Mouse (Mus musculus) layer of hippocampus, postnatal 25 days (tissue): ENCODE data around the gene Camkk1. TPM values are rescaled to one million over a fixed set of nuclear protein-coding genes. Genes with fewer than 3 reads are reported as not detected.
A peak's percentile ranks its signal among the peaks of the same experiment; 100 is the strongest.

Experiments
- DNase-seq, 2 experiments: peaks; one replicate each; pipeline ENCODE4 v3.0.0; 2022; ENCODE audit warnings: mixed read lengths in 2 of 2, low spot score in 1 of 2; ENCODE audit errors: extremely low spot score in 1 of 2
- total RNA-seq, 2 experiments: library from RNA; stranded (reverse); gene quantifications; 2 replicates each; pipeline ENCODE4 v1.2.3; 2021

Gene Camkk1
- total RNA-seq, 2 experiments from 2014 or later, result 128 to 155 TPM

DNA sequence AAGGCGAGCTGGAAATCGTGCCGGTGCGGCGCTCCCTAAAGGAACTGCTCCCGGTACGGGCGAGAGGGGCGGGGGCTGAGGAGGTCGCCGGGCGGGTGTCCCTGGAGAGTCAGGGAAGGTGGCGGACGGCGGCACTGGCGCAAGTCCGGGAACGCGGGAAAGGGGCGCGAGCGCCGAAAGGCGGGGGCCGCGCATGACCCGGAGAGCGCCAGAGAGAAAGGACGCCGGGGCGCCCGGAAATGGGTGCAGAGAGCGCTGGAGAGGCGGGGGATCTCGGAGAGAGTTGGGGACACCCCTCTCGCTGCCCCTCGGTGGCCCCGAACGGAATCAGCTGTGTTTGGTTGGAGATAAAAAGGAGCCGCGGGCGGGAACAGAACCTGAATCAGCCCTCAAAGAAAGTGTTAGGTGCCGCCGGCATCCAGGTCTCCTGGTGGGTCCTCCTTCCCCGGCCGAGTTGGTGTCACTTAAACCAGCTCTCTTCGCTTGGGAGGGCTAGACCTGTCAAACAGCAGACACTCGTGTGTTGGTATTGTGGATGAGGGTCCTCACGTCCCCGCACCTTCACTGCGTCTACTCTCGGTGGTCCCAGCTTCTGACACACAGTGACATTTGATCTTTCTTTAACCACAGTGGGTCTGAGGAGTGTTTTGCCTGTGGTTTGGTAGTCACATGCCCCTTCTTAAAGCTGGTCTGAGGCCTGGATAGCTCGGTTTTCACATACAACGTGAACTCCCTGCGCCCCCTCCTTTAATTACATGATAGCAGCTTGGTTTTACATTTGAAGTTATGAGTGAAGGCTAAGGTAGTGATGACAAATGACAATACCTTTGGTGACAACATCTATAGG, 29.4 kb downstream of the Camkk1 start:
- no peak for DNase-seq

DNA sequence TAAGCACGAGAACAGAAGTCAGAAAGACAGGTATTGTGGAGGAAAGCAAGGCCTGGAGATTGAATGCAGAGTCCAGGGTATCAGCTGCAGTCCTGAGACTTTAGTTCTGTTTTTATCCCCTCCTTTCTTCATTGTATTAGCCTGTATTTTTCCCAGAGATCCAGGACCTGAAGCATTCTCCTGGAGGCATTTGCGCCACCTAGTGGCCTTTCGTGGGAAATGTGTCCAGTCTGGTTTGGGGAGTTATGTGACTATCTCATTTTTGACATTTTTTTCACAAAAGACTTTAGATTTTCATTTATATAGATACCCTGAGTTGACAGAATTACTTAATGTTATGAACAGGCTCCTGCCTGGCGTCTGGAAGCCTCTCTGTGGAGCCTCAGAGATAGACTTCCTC, 30.5 kb downstream of the Camkk1 start:
- peak; percentile 63 to 83 for DNase-seq

DNA sequence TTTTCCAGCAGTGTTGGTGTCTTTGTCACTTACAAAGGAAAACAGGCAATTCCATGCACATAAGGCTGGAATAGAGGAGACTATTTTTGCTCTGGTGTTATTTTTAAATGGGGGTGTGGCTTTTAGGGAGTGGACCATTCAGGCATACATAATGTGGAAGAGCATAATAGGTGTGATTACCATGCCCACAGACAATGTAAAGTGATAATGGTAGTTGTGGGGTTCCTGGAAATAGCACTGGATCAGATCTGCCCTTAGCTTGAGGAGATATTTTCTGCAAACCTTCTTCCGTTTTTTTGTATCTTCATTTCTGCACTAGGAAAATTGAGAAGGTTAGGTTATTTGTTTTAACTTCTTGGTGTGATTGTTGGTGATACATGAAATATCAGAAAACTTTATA, 34.0 kb downstream of the Camkk1 start:
- DNase-seq, result no peak

DNA sequence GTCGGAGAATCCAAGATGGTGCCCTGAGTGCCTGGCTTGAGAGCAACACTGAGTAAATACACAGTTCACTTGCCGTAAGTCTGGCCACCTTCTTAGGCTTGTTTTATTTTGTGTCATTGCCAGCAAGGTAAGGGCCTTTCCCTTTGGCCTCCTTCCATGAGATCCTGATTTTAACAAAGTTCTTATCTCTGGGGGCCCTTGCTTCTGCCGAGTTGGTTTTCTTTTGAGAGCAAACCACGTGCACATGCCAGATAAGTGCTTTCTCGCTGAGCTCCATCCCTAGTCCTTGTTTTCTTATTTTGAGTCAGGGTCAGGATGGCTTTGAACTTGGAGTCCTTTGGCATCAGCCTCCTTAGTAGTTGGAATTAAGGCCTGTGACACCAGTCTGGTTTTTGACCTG, 38.9 kb downstream of the Camkk1 start:
- DNase-seq, result no peak

DNA sequence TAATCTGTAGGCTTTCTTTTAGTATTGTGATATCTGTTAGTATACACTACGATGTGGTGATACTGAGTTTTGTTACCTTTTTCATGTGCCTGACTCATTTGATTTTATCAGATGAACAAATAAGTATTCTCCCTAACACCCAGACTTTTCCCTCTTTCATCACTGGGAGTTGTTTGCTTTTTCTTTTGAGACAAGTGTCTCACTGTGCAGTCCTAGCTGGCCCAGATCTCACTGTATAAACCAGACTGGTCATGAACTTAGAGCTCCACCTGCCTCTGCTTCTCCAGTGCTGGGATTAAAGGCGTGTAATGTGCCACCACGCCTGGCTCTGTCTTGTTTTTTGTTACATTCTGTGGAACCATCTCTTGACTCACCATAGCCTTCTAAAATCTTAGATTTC, 40.8 kb downstream of the Camkk1 start:
- DNase-seq, result no peak

DNA sequence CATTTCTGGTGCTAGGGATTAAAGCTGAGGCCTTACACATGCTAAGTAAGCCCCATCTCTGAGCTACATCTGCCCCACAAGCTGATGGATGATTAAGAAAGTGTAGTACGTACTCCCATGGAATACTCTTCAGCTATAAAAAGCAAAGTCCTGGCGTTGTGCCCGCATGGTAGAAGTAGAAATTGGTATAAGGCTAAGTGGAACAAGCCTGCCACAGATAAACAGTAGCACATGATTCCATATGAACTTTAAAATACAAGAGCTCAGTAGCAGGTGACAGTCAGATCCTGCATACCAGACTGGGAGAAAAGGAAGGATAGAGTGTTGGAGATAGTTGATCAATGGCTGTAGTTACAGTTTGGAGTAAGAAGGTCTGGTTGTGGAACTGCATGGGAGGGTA, 42.6 kb downstream of the Camkk1 start:
- DNase-seq, result no peak

DNA sequence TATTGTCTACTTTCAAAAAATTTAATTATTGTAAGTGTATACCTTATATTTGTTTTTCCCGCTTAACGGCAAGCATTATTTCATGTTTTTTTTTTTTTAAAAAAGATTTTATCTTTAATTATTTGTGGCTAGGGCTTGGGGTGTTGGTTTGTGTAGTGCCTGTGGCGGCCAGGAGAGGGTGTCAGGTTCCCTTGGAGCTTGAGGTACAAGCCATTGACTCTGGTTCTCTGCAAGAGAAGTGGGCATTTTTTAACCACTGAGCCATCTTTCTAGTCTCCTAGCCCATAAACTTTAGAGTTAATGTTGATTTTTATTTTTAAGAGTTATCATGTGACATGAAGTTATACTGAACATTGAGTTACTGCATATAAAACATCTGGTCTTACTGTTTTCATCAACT, 53.0 kb downstream of the Camkk1 start:
- peak in 1 of 2 experiments; percentile 66 for DNase-seq

DNA sequence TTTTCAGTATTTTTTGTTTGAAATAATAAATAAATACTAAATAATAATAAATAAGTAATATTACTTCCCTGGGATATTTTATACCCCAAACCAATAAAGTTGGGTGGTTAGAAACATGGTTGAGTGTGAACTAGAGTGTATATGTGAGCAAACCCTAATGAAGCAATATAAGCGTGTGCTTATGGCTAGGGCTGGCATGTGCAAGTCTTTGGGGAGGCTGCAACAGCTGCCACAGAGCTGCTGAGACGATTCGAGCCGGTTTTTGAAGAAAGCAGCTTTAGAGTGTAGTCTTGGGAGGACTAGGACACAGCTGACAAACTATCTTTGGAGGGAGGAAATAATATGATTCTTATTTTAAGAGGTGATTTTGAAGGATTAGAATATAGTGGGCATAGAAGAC, 57.5 kb downstream of the Camkk1 start:
- no peak for DNase-seq

DNA sequence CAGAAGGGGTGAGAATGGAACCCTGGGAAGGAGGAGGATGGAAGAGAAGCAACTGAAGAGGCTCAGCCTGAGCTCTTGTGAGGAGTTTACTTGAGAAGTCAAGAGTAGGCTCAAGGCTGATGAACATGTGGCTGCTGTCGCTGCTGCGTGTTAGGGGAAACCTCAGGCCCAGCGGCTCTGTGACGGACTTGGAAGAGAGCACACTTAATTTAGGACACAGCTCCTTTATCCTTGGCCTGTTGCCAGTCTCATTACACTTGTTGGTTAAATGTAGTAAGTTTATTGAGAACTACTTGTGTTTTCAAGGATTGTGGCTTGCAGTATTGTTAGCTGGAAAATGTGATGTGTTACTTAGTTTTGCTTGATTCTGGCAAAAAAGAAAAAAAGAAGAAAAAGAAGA, 57.9 kb downstream of the Camkk1 start:
- no peak for DNase-seq

DNA sequence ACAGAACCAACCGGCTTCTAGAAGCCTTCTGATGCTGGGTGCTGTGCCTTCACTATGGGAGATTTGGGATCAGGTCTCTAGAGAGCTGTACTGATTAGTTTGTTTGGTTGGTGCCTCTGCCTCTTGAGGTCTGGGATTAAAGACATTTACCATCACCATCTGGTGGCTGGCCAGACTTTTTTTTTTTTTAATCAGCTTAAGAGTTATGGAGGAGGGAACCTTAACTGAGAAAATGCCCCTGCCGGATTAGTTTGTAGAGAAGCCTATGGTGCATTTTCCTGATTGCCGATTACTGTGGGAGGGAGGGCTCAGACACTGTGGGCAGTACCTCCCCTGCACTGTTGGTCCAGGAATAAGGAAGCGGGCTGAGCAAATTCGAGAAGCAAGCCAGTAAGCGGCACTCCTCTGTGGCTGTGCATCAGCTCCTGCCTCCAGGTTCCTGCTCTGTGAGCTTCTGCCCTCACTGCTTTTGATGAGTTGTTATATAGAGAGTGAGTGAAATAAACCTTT, 58.5 kb downstream of the Camkk1 start:
- DNase-seq, result no peak

DNA sequence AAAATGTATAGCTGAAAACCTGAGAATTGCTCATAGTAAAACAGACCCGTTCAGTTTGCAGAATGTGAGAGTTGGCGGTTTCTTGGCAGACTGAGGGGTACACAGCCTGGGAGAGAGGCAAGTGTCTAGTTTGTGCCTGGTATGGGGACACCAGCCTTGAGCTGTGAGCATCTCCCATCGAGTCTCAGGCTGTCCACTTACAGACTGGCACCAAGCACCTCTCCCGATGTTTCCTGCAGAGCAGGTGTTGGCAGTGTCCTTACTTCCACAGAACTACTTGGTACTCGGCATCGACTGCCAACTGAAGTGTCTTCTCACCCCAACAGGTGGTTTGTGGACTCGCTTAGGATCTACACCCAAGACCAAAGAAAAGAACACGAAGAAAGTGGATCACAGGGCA, 59.8 kb downstream of the Camkk1 start:
- no peak for DNase-seq

DNA sequence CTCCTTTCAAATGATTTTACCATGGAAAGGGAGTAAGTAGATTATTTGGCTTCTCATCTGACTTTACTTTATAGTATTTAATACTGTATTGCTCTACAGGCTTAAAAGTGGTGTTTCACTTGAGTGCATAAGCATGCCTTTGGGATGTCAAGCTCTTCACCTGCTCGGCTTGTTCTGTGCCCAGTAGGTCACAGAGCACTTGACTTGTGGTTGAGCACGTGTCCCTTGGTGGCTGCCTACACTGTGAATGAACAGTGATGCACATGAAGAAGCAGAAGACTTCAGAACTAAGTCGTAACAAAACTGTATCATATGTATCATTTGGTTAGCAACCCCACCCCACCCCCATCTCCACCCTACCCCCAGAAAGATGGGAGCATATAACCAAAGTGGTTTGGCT, 61.5 kb downstream of the Camkk1 start:
- DNase-seq, result no peak

DNA sequence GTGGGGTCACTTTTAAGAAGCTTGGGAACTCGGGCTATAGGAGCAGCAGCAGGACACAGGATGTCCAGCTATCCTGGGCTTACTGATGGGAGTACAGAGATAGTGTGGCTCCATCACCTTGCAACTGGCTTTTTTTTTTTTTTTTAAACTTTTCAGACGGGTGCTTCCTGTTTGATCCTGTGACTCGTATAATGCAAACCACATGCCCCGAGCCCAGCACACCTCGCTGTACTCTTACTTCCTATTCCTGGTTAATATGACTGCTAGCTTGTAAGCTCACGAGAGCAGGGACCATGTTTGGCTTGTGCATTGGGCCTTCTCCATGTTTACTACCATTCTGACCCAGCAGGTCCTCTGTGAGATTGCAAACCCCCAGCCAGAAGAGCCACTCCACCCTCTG, 65.5 kb downstream of the Camkk1 start:
- DNase-seq, result no peak

DNA sequence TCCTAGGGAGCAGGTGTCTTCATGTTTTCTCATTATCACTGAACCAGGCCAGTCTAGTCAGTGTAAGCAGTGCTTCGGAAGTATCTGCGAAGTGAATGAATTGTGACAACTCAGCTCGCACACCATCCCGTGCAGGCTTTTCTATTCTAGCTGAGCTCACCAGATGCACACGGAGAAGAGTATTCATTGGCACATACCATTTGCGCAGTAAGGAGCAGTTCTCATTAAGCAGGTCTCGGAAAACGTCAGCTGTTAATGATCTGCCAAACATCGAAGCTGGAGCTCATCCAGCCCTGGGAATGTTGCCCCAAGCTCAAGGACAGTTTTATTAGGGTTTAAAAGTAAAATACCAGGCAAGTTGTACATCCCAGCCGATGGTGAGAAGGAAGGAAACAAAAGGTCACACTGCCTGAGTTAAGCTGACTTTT, 66.0 kb downstream of the Camkk1 start:
- peak; percentile 20 to 29 for DNase-seq

DNA sequence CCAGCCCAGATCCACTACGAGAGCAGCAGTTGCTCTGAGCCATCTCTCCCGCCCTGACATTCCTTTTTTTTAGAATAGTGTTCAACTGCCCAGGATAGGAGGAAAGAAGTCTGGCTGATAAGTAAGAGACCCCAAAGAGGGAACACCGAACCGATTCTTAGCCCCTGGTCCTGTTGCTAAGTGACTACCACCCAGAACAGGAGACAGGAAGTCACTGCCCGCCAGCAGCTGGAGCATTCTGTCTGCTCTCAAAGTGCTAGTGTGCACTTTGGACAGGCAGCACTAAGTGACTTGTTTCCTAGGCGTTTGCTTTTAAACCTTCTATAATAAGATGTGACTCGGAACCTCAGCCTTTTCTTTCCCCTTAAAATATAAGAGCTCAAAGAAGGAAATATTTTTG, 66.6 kb downstream of the Camkk1 start:
- no peak for DNase-seq

DNA sequence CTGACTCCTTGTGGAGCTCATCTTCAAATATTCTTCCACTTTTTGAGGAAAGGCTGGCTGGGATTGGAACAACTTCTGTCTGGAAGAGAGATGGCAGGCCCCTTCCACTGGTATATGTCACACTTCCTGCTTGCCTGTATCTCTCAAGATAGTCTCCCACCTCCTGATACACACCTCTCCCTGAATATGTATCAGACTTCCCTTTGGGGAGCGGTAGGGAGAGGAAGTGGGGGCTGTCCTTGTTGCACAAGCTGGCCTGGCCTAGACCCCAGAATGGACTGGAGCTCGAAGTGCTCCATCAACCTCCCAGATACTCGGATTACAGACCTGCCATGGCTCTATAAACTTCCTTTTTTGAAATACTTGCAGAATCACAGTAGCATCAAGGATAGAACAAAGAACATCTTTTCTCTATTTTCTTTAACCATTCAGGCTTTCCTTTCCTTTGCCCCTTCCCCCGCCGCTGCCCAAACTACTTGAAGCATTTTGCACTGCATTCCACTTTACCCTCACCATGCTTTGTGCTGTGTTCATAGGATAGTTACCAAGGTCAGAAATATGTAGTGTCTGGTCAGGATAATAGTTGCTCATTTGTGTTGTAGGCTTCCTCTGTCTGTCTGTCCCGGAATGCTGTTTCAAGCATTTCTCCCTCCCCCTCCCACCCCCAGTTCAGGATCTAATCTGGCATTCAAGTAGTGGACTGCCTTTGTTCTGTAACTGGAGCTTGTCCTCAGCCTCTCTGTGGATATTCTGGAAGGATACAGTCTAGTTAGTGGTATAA, 69.1 kb downstream of the Camkk1 start:
- no peak for DNase-seq

DNA sequence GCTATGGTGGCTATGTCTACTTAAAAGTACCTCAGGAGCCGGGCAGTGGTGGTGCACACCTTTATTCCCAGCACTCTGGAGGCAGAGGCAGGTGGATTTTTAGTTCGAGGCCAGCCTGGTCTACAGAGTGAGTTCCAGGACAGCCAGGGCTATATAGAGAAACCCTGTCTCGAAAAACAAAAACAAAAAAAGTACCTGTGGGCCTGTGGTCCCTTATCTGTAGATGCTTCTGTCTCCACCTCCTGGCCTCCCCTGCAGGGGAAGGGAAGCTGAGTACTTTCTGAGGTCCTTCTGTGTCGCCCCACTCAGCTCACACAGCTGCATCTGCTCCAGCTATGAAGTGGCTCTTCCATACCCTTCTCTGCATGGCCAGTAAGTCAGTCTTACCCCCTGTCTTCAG, 71.5 kb downstream of the Camkk1 start, which contains the start of gene Itgae:
Itgae (plus strand) TSS at position 301 of the 400 bp plus-strand sequence.
- no peak for DNase-seq

DNA sequence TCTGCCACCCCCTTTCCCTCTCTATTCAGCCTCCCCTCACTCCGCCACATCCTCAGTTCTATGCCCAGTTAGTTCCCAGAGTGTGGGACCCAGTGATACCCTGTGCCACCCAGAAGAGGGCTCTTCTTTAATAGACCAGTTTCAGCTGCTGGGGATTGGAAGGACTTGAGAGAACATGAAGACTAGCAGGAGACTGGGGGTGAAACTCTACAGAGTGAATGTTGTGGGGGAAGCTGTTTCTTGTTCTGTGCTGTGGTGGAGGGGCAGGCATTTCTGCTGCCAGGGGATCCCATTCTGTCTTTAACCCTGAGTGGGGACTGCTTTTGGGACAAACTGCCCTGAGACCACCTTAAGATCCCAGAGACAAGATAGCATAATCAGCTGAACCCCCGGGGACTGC, 72.0 kb downstream of the Camkk1 start:
- no peak for DNase-seq
